Mouse (Mus musculus) kidney, postnatal 25 days (tissue): ENCODE measurements around the gene Aarsd1.
"Not testable (repeated sequence)": the region's sequence is repeated elsewhere in the genome, so short reads cannot be mapped to it uniquely, and the experiment has no call there.

Experiments used
- DNase-seq, 2 experiments: peaks; one replicate each; pipeline ENCODE4 v3.0.0; 2021; ENCODE audit warnings: mixed read lengths in 2 of 2

The Aarsd1 gene

GRCm38 (mm10) chr11:101417101-101417855, at the start of gene Aarsd1:
Aarsd1 (minus strand) TSS chr11:101417615.
- DNase-seq = peak; percentile 89 to 91

GRCm38 (mm10) chr11:101466552-101466950, 49.1 kb upstream of the Aarsd1 start:
- DNase-seq = not testable (repeated sequence)

GRCm38 (mm10) chr11:101465869-101466551, 48.6 kb upstream of the Aarsd1 start, which contains the start of gene Vat1:
Vat1 (minus strand) TSS chr11:101466230.
- DNase-seq = peak; percentile 83 to 89

- peak; percentile 53 to 81 for DNase-seq
Measured at GRCm38 (mm10) chr11:101465101-101465868, 47.9 kb upstream of the Aarsd1 start.

- peak; percentile 38 to 50 for DNase-seq
Measured at GRCm38 (mm10) chr11:101464211-101465100, 47.0 kb upstream of the Aarsd1 start, which contains the start of gene Rnd2. Rnd2 (plus strand) TSS chr11:101464999.

GRCm38 (mm10) chr11:101462583-101463440, 45.4 kb upstream of the Aarsd1 start:
- DNase-seq = no peak

GRCm38 (mm10) chr11:101462141-101462540, 44.7 kb upstream of the Aarsd1 start:
- DNase-seq = no peak

GRCm38 (mm10) chr11:101460321-101460720, 42.9 kb upstream of the Aarsd1 start:
- DNase-seq = peak in 1 of 2 experiments; percentile 39

GRCm38 (mm10) chr11:101459716-101460115, 42.3 kb upstream of the Aarsd1 start:
- peak; percentile 41 to 82 for DNase-seq

- DNase-seq = no peak
Measured at GRCm38 (mm10) chr11:101458217-101458616, 40.8 kb upstream of the Aarsd1 start.

- DNase-seq = no peak
Measured at GRCm38 (mm10) chr11:101457631-101458030, 40.2 kb upstream of the Aarsd1 start.

- no peak for DNase-seq
Measured at GRCm38 (mm10) chr11:101455627-101456026, 38.2 kb upstream of the Aarsd1 start.

GRCm38 (mm10) chr11:101454702-101455101, 37.3 kb upstream of the Aarsd1 start:
- peak in 1 of 2 experiments; percentile 19 for DNase-seq

- DNase-seq = no peak
Measured at GRCm38 (mm10) chr11:101452093-101452774, 34.8 kb upstream of the Aarsd1 start.

- DNase-seq = no peak
Measured at GRCm38 (mm10) chr11:101451536-101451935, 34.1 kb upstream of the Aarsd1 start.

- peak in 1 of 2 experiments; percentile 30 for DNase-seq
Measured at GRCm38 (mm10) chr11:101450394-101450793, 33.0 kb upstream of the Aarsd1 start.

- not testable (repeated sequence) for DNase-seq
Measured at GRCm38 (mm10) chr11:101449596-101449995, 32.2 kb upstream of the Aarsd1 start.

- no peak for DNase-seq
Measured at GRCm38 (mm10) chr11:101448899-101449298, 31.5 kb upstream of the Aarsd1 start.

- peak; percentile 88 to 91 for DNase-seq
Measured at GRCm38 (mm10) chr11:101448274-101448746, 30.9 kb upstream of the Aarsd1 start, which contains the start of gene Ifi35. Ifi35 (plus strand) TSS chr11:101448407.

GRCm38 (mm10) chr11:101447786-101448185, 30.4 kb upstream of the Aarsd1 start:
- no peak for DNase-seq
